Mouse (Mus musculus) Patski (cell line): ENCODE measurements at regions not wholly inside any gene's neighbourhood (a gene's known extent, or its start where the extent isn't known, plus 50 kb on each side); places are given as distances from the start of the nearest gene placed in this dataset.

Source experiments
- ATAC-seq: fragments of 100-300 bp; one replicate; pipeline ENCODE4 v1.8.0; 2021
- CTCF ChIA-PET: fragments of 350-600 bp; sonication (Branson Sonifier 250); formaldehyde crosslinking; loops from one replicate; lab custom pipeline; 2022; ENCODE audit warnings: inconsistent platforms; lab: Charles Lee
- POLR2A ChIA-PET: fragments of 350-600 bp; sonication (Branson Sonifier 250); formaldehyde crosslinking; loops from one replicate; lab custom pipeline; 2022; ENCODE audit warnings: antibody characterized with exemption, inconsistent platforms; lab: Charles Lee
- DNase-seq: peaks from one replicate; pipeline ENCODE4 v3.0.0-alpha.2; 2011; ENCODE audit warnings: low read depth, low spot score
- H3K27me3 ChIP-seq: fragments of 371-371 bp; one replicate; pipeline ENCODE4 v1.5.1; 2021
- CTCF ChIP-seq: fragments of 100-300 bp; IDR thresholded peaks from one replicate; pipeline ENCODE4 v1.5.1; 2021
- in situ Hi-C: fragments of 300-500 bp; cut with MboI; formaldehyde crosslinking; loops from 3 replicates; pipeline ENCODE4 v1.11.1; 2018; ENCODE audit warnings: low pct_unique_long_range_greater_than_20kb, mixed read lengths

DNA sequence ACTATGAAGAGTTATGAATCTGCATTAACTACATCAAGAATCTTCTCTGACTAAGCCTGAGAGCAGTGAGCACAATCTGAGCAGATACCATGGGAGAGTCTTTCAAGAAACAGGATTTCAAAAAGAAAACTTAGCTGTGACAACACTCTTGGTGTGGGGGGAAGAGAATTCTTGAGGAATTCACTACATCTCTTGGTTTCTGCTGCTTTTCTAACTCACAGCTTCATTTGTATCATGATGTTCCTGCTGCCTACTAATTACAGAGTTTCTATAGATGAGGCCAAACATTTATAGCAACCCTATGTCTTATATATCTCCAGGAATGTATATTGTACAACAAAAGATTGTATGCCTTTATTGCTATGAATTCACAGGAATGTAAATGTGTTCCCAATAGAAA, 242.2 kb upstream of the Pitrm1 start:
- DNase-seq (no peak), ATAC-seq (no peak)
- no peak for TF ChIP-seq CTCF
- ChIA-PET POLR2A (no interaction called here), CTCF (interaction anchor here (0.8 kb wide), 1 partner anchor 18 kb away, joined by 3 read pairs; no protein-coding TSS in a partner anchor)
- H3K27me3 ChIP-seq, result no peaks in the 10 kb centered on the region
- in situ Hi-C loops, result no loop called here

DNA sequence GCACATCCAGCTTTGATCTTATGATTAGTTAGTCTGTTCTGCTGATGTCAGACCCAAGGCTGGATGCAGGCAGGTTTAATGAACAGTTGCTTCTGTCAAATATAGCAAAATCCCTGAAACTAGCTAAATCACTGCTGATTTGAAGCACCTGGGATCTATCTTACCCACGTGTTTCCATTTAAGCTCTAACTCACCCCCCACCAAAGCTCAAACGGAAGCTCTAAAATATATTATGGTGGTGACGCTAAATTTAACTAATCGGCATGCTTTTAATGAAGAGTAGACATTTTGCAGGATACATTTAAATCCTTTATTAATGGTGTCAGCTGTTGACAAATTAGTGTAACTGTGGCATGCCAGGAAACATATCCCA, 241.3 kb upstream of the Pitrm1 start:
- ATAC-seq, result no peak
- no peaks in the 10 kb centered on the region for H3K27me3 ChIP-seq
- in situ Hi-C loops, result no loop called here
- no peak for TF ChIP-seq CTCF
- POLR2A ChIA-PET, result no interaction called here
- CTCF ChIA-PET, result interaction anchor here (0.7 kb wide), 1 partner anchor 14 kb away, joined by 3 read pairs; no protein-coding TSS in a partner anchor
- no peak for DNase-seq

DNA sequence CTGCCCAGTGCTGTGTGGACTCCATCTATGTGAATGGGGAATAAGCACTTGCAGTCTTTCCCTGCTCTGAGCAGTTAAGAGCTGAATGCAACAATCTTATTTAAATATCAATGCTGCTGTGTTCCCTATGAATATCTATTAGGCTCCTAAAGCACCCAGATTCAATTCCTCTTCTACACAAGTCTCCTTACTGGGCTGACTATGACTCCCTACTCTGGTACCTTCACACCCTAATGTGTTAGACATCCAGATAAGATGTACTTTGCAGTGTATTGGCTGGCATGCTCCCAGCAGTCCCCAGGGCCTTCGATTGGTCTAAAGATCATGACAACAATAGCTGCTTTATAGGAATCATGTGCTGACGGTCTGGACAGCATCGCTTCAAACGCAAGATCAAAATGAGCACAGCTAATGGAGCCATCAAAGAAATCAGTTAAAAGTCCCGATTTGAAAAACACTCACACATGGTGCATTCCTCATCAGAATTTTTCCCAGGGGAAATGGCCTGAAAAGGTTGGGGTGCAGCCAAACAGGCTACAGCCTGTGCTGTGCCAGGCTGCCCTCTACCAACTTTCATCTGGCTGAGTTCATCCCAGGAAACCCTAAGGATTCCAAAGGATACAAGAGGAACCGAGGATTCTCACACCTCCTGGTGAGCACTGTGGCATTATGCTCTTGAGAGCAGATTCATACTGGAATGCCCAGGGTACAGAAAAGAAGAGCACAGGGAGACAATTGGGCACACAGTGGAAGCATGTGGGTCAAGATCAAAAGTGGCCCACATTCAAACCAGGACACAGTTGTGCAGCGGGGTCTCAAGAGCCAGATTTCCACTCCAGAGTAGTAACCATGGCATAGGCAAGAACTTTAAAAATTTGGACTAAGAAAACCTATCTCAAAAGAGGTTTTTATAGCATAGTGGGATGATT, 240.7 kb upstream of the Pitrm1 start:
- ATAC-seq (no peak), DNase-seq (no peak)
- ChIA-PET POLR2A (no interaction called here), CTCF (interaction anchor here (0.7 kb wide), 1 partner anchor 14 kb away, joined by 3 read pairs; no protein-coding TSS in a partner anchor)
- H3K27me3 ChIP-seq, result no peaks in the 10 kb centered on the region
- in situ Hi-C loops, result no loop called here
- TF ChIP-seq CTCF, result no peak

DNA sequence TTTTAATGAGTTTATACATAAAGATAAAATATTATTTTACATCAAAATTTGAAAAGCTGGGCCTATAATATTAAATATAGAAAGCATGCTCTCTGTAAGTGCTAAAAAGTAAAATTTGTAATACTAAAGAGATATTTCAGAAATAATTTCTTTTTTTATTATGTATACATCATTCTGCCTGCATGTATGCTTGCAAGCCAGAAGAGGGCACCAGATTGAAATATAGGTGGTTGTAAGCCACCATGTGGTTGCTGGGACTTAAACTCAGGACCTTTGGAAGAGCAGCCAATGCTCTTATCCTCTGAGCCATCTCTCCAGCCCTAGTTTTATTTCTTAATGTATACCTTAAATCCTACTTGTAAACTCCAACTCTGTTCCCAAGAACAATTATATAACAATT, 231.7 kb upstream of the Pitrm1 start:
- DNase-seq (no peak), ATAC-seq (no peak)
- peak; percentile 37 for TF ChIP-seq CTCF
- CTCF ChIA-PET, result no interaction called here
- in situ Hi-C loops, result no loop called here
- no peaks in the 10 kb centered on the region for H3K27me3 ChIP-seq
- POLR2A ChIA-PET, result interaction anchor here (0.6 kb wide), 1 partner anchor 191 kb away, joined by 3 read pairs; no protein-coding TSS in a partner anchor

DNA sequence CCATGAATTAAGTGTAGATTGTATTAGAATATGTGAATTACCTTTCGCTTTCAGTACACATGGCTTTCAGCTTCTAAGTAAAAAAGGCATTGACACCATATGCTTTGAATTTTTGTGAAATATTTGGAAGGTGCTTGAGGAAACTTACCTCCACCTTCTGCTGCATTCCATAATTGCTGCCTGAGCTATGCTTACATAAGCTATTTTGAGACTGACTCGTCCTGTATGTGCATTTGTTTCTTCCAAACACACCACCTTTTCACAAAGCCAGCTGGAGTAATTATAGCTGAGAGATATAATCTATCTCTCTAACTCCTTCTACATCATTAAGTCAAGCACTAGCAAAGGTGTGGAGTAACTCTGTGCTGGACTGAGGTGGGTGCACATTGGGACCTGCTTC, 224.0 kb upstream of the Pitrm1 start:
- POLR2A ChIA-PET, result no interaction called here
- in situ Hi-C loops, result no loop called here
- TF ChIP-seq CTCF, result no peak
- H3K27me3 ChIP-seq, result no peaks in the 10 kb centered on the region
- DNase-seq (no peak), ATAC-seq (no peak)
- CTCF ChIA-PET, result interaction anchor here (1.3 kb wide), 1 partner anchor 18 kb away, joined by 3 read pairs; no protein-coding TSS in a partner anchor

DNA sequence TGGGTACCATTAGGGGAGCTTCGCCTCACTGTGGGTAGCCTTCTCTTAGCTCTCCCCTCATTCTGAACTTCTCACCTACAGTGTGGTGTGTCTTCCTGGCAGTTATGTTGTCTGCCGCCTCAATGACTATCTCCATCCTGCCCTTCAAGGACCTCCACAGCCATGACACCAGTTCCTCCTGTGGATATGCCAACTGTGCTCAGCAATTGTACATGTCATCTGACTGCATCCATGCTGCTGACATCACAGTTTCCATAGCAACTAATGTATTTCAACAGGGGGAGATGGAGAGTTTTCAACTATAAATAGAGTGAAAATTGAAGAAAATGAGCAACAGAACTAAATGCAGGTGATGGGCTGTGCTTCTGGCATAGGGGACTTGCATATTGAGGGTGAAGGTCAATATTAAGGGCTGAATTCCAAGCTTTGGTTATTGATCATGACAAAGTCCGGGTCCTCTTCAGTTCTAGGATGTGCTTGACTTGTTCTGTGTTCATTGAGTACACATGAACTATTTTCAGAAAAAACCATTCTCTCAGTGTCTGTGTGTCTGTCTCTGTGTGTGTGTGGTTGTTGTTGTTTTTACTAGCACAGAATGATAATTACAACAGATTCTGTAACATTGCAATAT, 217.5 kb upstream of the Pitrm1 start:
- in situ Hi-C loops, result no loop called here
- no peaks in the 10 kb centered on the region for H3K27me3 ChIP-seq
- no peak for ATAC-seq
- ChIA-PET CTCF (no interaction called here), POLR2A (no interaction called here)
- TF ChIP-seq CTCF, result no peak
- DNase-seq, result no peak

DNA sequence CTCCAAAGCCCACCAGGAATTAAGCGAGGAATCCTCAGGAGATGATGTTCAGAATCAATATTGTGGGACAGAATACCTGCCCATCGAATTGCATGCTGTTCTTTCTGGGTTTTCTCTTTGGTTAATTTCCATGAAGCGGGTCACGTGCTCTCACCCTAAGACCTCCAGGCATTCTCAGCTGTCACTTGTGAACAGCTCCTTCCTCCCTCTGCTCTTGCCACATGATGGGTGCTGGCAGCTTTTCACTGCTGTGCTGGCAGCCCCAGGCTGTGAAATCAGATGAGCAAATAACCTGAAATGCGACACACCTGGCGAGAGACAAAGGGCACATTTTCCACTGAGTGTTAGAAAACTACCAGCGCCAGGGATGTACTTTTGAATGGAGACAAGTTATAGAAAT, 207.8 kb upstream of the Pitrm1 start:
- DNase-seq (no peak), ATAC-seq (no peak)
- H3K27me3 ChIP-seq, result no peaks in the 10 kb centered on the region
- TF ChIP-seq CTCF, result no peak
- ChIA-PET CTCF (no interaction called here), POLR2A (no interaction called here)
- in situ Hi-C loops, result no loop called here

DNA sequence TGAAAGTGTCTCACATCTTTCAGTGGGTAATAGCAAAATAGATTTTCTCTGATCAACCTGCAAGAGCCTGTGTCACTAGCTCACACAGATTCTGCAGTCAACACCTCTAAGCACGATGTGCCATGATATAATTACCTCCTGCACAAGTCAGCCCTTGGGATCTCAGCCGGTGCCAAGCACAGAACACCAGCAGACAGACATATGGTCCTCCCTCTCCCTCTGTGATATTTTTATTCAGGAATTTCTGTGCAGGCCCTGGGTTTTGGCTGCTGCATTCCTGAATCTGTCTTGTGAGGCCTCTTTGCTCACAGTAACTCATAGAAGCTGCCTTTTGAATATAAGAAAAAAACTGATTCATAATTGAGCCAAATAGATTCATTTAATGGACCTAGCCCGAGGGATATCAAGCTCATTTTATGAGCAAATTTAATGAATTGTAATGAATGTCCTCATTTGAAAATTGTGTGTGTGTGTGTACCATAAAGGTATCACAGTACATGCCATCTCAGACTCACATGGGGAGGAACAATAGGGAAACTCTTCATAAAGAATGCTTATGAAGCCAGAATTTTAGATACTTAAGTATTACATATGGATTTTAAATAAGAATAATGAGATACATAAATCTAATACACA, 206.7 kb upstream of the Pitrm1 start:
- CTCF ChIA-PET, result no interaction called here
- in situ Hi-C loops, result no loop called here
- POLR2A ChIA-PET, result no interaction called here
- no peaks in the 10 kb centered on the region for H3K27me3 ChIP-seq
- ATAC-seq (no peak), DNase-seq (no peak)
- TF ChIP-seq CTCF, result no peak

DNA sequence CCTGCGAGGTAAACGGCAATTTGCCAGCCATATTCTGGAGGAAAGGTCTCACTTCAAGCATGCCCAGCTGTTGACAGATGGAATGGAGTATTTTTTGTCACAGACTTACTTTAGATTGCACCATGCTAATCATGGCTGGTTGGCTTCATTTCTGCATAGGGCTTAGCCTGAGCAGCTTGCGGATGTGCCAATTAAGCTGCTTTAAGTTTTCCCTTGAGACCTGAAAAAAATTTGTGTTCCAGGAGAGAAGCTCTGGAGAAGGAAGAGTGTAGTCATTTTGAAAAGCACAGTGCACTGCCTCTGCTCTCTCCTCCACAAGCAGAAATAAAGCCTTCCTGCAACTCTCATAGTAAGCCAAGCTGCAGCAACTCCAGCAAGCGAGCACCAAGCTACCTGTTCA, 182.8 kb upstream of the Pitrm1 start:
- no peaks in the 10 kb centered on the region for H3K27me3 ChIP-seq
- POLR2A ChIA-PET, result no interaction called here
- ATAC-seq (no peak), DNase-seq (no peak)
- CTCF ChIA-PET, result no interaction called here
- in situ Hi-C loops, result no loop called here
- TF ChIP-seq CTCF, result no peak

DNA sequence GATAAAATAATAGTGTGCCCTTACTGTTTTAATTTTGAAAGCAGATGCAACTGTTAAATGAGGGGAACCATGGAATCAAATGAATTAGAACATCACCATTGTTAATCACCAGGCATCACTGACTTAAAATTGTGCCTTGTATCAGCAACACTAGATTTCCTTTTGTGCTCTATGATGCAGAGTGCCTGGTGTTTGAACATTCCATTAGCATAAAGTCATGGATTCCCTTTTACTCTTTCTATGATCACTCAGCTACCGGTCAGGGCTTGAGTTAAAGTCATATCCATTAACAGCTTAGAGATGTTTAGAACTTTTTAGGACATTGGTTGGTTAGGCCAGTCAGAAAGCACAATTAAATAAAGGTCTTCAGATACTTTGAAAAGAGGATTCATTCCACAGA, 180.3 kb upstream of the Pitrm1 start:
- H3K27me3 ChIP-seq, result no peaks in the 10 kb centered on the region
- DNase-seq (no peak), ATAC-seq (peak; percentile 69)
- POLR2A ChIA-PET, result interaction anchor here (0.6 kb wide), 1 partner anchor 179 kb away, joined by 4 read pairs; no protein-coding TSS in a partner anchor
- CTCF ChIA-PET, result no interaction called here
- no peak for TF ChIP-seq CTCF
- in situ Hi-C loops, result no loop called here
